Mouse (Mus musculus): ENCODE results near the gene Pla2g4c.
"Not testable (repeated sequence)": the region's sequence is repeated elsewhere in the genome, so short reads cannot be mapped to it uniquely, and the experiment has no call there.

The Pla2g4c gene

DNA sequence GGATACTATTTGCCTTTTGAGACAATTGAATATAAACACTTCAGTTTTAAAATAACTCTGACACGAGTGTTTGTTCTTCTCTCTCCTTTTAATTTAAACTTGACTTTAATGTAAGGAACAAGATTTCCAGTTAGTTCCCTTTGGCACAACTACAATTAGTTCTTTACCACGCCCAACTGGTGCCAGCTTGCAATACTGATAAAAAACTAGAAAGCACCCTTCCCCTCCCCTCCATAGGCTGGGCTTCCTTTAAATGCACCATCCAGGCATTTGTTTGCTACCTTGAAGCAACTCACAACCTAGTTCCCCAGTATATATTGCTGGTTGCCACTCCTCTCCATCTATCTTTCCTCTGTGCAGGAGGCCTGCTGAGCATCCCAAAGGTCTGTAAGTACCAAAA, at the start of gene Pla2g4c:
TSS of gene Pla2g4c (plus strand) at position 340 of the 400 bp plus-strand sequence.
- DNase-seq (ENCODE audit: low spot score in 2 of 2): no peak

DNA sequence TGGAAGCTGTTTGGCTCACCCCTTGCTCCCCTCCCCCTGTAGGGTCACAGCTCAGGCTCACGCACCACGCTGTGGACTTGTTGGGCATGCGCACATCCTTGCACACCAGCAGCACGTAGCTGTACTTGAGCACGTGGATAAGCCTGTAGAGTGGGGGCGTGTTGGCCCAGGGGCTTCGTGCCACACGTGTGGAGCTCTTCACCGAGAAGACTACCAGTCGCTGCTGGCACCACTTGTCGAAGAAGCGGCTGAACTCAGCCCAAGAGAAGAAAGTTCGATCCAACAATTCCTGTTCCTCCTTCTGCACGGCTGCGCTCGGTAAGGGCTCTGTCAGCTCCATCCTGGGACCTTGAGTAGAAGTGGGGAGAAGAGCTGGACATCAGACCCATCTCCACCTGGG, 47.4 kb upstream of the Pla2g4c start, which contains the start of gene Lig1:
TSS of gene Lig1 (plus strand) at position 203 of the 400 bp plus-strand sequence.
- DNase-seq (ENCODE audit: low spot score in 2 of 2): no peak

DNA sequence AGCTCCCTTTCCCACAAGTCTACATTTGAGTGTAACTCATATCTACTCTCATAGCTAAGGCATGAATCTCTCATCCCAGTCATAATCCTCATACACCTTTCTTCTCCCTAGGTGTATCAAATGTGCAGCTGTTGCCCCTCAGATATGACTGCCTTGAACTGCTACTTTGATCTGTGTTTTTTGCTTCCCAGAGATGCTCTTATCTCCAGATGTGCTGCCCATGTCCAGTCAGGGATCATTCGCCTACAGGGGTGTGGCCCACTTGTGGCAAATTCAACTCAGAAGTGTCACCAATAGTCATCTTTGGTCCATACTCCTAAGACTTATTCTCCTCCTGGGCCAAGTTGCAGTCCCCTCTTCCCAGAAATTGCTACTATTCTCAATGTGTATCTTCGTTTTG, 46.6 kb upstream of the Pla2g4c start:
- peak in 1 of 2 experiments; percentile 16 for DNase-seq (ENCODE audit: low spot score in 2 of 2)

DNA sequence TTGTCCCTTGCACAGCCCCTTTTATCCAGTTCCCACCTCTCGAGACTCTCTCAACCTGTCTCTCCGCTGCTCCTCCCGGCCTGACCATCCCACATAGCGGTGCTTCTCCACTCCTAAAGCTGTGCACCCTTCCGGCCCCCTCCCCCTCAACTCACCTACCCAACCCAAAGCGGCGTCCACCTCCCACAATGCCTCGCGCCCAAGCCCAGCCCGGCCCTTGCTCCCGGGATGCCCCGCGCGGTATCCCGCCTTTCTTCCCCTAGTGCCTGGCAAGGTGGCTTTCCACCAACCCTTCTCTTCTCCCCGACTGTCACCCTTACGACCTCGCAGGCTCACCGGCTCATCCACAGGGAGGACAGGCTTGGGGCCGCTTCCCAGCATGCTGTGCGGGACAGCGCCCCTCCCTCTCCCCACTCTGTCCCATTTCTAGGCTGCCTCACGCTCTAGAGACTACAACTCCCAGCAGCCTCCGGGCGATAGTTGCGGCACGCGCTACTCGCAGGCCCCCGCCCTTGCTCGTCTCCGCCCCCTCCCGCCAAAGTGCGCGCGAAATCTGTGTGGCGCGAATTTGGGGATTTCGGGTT, 46.1 kb upstream of the Pla2g4c start, which contains the start of gene Zswim9:
TSS of gene Zswim9 (minus strand) at position 414 of the 584 bp plus-strand sequence.
- peak; percentile 78 to 93 for DNase-seq (ENCODE audit: low spot score in 2 of 2)

DNA sequence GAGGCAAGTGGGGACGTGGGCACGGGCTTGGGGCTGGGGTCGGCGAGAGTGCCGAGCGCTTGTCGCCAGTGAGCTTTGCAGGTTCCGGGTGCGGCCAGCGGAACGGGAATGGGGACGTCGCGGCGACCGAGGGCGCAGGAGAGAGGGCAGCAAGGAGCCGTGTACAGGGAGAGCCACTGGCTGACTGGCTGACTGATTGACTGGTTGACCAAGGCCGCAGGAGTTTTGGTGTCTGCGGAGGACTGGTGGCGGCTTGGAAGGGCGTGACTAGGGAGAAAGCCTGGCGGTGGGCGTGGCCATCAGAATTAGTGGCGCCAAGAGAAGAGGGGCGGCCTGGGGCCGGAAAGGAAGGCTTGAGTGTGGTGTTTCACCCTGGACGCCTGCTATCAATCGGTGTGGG, 45.5 kb upstream of the Pla2g4c start:
- not testable (repeated sequence) for DNase-seq (ENCODE audit: low spot score in 2 of 2)

DNA sequence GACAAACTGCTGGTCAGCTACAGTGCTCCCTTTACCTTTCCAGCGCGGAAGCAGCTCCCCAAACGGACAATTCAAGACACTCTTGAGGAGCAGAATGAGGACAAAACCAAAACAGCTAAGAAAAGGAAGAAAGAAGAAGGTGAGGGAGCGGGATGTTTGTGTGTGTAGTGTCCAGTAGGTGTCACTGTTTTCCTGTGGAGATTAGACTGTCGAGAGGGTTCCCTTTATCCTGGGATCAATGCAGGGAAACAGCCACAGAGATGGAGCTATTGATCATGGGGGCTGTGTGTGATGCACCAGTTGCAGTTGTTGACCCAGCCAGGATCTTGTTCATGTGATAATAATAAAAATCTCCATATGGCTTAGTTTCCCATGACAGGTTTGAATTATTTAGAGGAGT, 35.8 kb upstream of the Pla2g4c start:
- peak in 1 of 2 experiments; percentile 40 for DNase-seq (ENCODE audit: low spot score in 2 of 2)

DNA sequence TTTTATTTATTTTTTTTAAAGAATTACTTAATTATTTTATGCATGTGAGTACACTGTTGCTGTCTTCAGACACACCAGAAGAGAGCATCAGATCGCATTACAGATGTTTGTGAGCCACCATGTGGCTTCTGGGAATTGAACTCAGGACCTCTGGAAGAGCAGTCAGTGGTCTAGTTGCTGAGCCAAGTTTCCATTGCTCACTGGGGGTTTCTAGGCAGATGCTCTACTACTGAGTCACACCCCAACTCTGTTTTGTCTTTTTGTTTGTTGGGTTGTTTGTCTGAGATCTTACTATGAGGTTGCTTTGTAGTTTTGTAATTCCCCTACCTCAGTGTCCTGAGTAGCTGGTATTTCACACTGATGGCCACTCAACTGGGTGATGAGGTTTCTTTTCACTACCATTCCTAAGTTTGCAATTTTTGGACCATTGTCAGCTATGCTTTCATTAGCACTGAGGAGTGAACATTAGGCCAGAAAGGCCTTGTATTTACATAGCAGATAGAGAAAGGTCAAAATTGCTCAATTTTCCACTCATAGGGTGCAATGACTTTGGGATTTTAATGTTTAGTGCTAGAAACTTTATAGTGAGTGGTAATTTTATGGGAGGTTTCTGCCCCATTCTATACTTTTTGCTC, 34.3 kb upstream of the Pla2g4c start:
- no peak for DNase-seq (ENCODE audit: low spot score in 2 of 2)

DNA sequence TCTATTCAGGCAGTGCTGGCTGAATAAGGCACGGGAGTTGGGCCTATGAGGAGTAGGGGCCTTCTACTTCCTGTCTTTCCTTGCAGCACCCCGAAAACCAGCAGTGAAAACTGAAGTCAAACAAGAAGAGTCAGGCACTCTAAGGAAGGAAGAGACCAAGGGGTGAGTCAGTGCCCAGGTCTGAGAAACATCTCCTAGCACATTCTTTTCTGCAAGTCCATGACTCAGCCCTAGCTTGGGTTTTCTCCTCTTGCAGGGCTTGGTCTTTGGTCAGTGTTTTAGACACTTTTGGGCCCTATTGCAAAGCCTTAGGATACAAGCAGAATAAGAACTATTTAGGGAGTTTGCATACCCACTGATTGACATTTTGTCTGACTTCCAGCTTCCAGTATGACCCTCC, 33.1 kb upstream of the Pla2g4c start:
- no peak for DNase-seq (ENCODE audit: low spot score in 2 of 2)

DNA sequence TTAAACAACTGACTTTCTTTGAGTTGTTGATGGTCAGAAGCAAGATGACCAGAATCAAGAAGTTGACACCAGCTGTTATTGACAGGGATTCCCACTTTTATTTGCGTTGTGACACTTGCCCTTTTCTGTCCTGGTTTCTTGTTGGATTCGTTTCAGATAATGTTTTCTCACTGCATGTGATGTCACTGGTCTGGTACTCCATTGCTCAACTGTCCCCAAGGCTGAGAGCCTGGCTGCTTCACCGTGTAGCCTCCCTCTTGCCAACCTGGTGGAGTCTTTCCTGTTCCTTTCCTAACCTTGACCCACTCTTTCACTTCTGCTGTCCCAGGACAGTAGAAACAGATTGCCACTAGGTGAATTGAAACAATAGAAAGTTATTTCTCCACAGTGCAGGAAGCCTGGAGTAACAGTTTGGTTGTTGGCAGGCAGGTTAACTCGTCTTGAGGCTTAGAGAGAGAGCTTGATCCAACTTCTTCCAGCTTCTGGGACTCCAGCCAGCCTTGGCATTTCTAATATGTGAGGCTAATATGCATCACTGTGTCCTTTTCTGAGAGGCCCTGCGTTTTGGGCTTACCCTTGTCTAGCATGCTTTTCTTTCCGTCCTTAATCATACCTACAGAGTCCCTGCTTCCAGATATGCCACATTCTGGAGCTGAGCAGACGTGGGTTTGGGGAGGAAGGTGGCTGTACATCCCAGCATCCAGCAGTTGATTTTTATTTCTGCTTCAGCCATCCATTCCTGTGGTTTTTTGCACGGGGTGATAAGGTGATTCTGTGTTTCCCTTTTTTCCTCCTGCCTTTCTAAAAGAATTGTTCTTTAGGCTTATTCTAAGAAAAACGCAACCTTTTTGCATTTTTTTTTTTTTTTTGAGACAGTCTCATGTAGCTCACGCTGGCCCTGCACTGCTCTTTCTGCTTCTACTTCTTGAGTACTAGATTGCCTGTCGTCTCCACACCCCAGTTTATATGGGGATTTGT, 30.3 kb upstream of the Pla2g4c start:
- no peak for DNase-seq (ENCODE audit: low spot score in 2 of 2)

DNA sequence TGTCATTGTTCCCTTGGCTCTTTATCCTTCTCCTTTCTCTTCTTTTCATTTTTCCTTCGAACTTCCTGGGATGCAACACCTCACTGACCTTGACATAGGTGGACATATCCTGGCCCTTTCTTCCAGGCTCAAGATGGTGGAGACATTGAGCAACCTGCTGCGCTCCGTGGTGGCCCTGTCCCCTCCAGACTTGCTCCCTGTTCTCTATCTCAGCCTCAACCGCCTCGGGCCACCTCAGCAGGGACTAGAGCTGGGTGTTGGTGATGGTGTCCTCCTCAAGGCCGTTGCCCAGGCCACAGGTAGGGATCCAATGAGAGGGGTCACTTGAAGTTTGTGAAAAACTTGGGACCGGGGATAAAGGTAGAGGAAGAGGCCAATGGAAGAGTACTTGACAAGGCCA, 29.2 kb upstream of the Pla2g4c start:
- DNase-seq (ENCODE audit: low spot score in 2 of 2): no peak

DNA sequence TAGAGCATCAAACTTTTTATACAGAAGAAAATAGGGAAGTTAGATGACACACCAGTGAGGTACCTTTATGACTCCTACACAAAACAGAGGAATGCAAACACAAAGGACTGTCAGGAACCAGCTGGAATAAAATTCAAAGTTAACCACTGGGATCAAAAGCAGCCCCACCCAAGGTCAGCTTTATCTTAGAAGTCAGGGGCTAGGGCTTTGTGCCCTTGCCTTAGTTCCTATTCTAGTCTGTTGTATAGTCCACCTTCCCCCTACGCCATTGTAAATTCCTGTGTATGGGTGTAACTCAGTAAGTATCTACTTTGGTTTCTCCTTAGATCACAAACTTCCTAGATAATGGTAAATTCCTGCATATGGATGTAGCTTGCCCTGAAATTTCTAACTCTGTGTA, 26.8 kb upstream of the Pla2g4c start:
- DNase-seq (ENCODE audit: low spot score in 2 of 2): no peak

DNA sequence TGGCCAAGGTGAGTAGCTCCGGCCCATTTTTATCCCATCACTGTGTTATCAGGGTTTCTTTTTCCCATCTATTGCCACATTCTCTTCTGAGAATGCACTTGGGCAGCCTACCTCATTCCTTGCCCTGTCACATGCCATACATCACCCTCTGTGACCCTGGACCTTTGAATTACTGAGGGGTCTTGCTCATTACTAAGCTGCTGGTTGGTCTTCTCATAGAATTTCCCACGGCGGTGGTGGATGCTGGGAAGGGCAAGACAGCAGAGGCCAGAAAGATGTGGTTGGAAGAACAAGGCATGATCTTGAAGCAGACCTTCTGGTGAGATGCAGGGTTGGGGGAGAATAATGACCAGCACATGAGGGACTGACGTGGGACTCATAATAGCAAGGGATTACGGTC, 25.6 kb upstream of the Pla2g4c start:
- no peak for DNase-seq (ENCODE audit: low spot score in 2 of 2)

DNA sequence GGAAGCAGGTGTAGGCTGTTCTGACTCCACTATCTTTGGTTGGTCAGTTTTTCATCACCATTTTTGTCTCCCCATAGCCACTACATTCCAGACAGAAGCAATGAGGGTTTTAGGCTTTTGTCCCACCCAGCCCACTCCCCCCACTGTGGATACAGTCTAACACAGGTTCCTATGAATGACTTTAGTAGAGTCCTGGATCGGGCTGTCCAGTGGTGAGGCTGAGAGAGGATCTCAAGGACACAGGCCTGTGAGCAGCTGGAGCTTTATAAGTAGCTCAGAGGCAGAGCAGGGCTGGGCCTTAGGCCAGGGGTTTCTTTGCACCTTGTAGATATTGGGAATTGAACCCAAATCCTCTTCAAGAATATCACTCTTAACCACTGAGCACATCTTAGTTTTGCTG, 22.8 kb upstream of the Pla2g4c start:
- no peak for DNase-seq (ENCODE audit: low spot score in 2 of 2)

DNA sequence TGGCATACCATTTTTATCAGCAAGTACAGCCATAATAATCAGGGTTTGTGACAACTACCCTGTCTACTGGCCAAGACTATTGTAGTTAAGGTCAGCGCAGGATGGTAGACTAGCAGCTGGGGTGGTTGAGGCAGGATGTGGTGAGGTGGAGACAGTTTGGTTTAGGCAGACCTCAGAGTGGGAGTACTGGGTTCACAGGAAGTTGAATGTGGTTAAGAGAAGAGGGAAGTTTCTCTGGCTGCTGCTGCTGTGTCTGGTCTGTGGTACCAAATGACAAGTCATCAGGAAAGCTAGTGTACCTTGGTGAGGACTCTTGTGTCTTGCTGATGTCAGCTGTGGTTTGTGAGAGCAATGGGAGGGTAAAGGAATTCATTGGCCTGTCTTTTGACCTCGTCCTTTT, 21.7 kb upstream of the Pla2g4c start:
- DNase-seq (ENCODE audit: low spot score in 2 of 2): no peak

DNA sequence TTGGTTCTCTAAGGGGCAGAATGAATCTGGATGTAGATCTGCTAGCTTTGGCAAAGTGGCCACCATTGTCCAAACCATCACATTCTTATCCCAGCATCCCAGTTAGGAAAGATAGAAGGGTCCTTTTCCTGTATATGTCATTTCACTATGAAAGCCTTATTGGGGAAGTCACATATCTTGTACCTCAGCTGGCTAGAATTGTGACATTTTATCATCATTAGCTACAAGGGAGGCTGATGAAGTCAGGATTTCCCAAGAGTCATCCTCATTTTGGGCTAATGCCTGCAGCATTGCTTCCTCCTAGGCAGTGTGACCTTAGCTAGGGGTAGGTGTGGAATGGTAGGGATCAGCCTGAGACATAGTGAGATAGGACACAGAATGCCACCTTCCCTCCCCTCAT, 21.1 kb upstream of the Pla2g4c start:
- no peak for DNase-seq (ENCODE audit: low spot score in 2 of 2)

DNA sequence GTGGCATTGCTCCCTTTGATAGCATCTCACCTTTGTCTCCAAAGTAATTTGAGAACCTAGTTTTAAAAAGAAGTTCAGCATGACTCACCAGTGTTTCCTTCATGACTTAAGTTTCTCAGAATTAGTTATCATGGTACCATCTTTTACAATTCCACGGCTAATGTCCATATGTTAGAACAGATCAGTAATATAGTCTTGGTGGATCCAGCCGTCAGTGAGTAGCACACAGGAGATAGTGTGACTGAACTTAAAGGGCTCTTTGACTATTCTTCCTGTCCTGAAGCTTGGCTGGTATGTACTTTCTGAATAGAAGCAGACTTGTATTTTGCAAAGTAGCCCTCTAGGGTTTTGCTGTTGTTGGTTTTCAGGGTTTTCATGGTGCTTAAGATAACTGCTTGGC, 15.0 kb upstream of the Pla2g4c start:
- DNase-seq (ENCODE audit: low spot score in 2 of 2): no peak

DNA sequence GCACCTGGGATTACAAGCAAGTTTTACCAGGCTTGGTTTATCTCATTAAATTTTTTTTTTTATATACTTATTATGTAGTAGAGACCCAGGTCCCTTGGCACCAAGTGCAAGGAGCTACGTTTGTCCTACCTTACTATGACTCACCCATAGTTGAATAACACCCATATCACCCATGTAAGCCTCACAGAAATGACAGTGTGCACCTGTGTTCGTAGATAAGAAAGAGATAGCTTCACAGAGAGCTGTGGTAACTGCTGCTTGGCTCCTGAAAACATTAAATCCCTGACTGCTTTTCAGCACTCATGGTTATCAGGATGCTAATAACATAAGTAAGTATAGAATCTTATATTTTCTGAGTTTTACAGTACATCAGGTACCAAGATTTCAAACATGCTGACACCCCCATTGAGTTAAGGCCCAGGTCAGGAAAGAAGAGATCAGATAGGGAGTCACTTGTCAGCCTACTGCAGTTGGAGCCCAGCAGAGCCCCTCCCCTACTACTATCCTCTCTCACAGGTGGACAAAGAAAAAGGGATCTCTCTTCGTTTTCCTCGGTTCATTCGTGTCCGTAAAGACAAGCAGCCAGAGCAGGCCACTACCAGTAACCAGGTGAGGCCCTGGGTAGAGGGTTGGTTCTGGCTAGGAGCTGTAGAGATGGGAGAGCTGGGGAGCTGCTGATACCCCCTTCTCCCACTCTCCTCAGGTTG, 13.8 kb upstream of the Pla2g4c start:
- no peak for DNase-seq (ENCODE audit: low spot score in 2 of 2)

DNA sequence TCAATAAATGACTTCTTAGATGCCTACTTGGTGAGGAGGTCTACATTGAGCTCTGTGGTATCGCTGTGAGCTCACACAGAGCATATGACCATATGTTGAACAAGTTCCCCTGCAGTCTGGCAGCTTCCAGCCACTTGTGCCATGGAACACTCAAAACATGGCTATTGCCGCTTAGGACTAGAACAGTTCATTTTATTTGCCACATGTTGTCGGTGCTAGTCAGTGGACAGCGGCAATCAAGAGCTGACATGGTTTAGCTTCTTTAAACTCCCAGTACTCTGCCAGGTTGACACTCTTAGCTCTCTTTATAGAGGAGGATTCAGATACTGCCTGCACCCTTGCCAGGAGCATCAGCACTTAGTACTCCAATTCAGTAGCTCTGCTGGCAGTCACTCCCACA, 13.1 kb upstream of the Pla2g4c start:
- no peak for DNase-seq (ENCODE audit: low spot score in 2 of 2)

DNA sequence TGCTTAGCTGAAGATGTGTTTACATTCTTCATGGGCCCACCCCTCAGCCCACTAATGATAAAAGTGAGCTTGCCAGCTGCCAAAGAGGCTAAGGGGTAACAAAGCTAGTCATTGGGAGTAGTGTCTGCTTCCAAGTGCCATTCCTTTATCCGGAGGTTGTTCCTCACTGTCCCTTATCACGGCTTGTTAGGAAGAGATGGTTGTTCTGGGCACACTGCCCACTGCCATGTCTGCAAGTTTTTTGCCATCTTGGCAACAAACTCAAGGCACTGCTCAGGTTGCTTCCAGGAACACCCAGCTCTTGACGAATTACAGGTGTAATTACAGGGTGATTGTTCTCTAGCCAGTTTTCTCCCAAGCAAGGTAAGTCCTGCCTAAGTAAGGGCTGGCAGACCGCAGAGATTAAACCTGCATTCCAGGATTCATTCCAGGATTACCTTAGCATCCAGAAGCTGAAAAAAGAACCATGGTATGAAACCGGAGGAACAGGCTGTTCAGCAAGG, 10.3 kb upstream of the Pla2g4c start:
- DNase-seq (ENCODE audit: low spot score in 2 of 2): no peak

DNA sequence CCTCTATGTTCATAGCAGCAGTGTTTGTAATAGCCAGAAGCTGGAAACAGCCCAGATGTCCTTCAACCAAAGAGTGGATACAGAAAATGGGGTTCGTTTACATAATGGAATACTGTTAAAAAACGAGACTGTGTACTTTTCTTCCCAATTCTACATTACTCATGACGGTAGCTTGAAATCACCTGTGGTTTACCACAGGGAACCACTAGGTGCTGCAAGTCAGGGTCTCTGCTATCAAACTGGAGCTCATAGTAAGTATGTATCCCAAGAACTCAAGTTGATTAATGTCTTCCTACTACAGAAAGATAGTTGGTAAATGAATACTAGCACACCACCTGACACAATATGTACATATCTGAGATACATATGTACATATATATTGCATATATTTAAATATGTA, 3.0 kb upstream of the Pla2g4c start:
- DNase-seq (ENCODE audit: low spot score in 2 of 2): no peak

DNA sequence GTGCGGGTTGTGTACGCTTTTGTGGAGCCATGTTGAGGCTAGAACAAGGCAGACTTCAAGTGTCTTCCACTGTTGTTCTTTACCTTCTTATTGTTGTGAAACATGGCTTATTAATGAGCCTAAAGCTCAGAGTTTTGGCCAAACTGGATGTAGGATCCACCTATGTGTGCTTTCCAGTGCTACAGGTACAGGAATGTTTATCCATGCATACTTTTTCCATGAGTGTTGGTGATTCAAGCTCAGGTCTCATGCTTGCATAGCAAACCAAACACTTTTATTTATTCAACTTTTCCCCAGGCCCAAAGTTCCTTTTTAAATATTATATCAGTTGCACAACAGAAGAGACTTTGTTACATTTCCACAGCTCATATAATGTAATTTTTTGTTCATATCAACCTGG, 6.1 kb downstream of the Pla2g4c start:
- no peak for DNase-seq (ENCODE audit: low spot score in 2 of 2)

DNA sequence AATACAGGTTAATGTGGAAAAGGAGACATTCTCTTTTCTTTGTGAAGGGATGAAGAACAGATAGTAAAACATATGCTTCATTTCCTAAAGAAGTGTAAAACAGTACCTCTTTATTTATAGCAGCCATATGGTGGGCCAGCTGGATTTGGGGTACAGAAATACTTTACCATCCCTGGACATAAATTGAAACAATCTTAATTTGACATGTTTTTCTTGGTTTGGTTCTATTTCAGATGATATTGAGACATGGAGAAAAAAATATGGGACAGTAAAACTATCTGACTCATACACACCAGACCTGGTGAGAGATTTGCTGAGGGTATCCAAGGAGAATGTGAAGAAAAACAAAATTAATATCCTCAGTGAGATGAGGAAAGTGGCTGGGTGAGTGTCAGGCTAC, 31.5 kb downstream of the Pla2g4c start:
- peak; percentile 30 to 65 for DNase-seq (ENCODE audit: low spot score in 2 of 2)

Measured in left cerebral cortex, adult 9 months (tissue).